Mouse (Mus musculus) liver, adult 2 months (tissue): ENCODE measurements around the gene Lrp6.

Experiments
- CTCF ChIP-seq: fragments of 200-500 bp; IDR thresholded peaks from 2 replicates; pipeline ENCODE4 v1.5.1; 2011; ENCODE audit warnings: low read depth, low read length, control low read depth
- POLR2A ChIP-seq: fragments of 200-500 bp; IDR thresholded peaks from 2 replicates; pipeline ENCODE4 v1.6.1; 2011; ENCODE audit warnings: low read length, control low read depth; ENCODE audit not compliant: insufficient read depth; ENCODE audit errors: extremely low read depth

DNA sequence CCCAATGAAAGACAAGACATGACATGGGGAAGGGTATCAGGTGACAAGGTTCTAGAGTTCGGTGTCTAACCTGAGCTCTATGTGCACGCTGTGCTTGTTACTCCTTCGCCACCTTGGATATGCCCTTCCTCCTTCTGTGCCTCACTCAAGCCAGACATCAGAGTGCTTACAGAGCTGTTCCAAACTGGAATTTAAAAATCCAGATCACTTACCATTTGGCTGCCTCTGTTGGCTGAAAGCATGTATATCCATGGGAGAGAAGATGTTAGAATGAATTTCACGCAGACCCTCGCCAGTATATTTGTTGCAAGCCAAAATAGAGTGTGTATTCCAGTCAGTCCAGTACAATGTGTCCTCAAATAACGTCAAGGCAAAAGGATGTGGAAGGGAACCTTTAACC is 53.8 kb downstream of the Lrp6 start:
- no peak for TF ChIP-seq POLR2A
- no peak for TF ChIP-seq CTCF
